Mouse (Mus musculus): ENCODE data around the gene Cx3cr1. TPM values are rescaled to one million over a fixed set of nuclear protein-coding genes. Genes with fewer than 3 reads are reported as not detected.

The Cx3cr1 gene
- 59.9 and 65.4 TPM in 2 replicates for polyA plus RNA-seq (2012; ENCODE audit: insufficient read depth, insufficient read length, missing spikeins)

DNA sequence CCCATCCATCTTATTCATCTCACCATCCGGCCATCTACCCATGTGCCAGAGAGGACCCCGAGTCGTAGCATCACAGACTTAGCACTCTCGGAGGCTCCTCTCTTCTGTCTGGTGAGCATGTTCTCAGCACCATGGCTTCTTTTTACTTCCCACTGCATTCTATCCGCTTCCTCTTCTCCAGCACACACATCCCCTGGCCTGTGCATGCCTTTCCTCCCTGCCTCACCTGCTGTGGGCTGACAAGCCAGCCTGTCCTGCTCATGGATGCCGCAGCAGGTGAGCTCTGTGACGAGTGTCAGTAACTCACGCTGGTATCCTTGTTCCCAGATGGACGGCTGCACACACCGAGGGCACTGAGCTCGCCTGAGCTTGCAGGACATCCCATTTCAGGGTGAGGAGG is at the start of gene Cx3cr1:
TSS of gene Cx3cr1 (minus strand) at position 101 of the 400 bp plus-strand sequence.
- Histone ChIP-seq H3K27ac (ENCODE audit: insufficient read depth, low read depth, low read length) (peak within 1 kb of the TSS; percentile 30; the same call in 1 of the 2 replicates), H3K4me1 (ENCODE audit: control insufficient read depth, insufficient read depth, low read length) (peaks cover 37% of the 10 kb centered on the region), H3K4me3 (ENCODE audit: insufficient read depth, low read length) (no peak within 1 kb of the TSS)
- TF ChIP-seq POLR2A (IDR thresholded peaks at IDR 0.05; ENCODE audit: borderline replicate concordance, low read depth, low read length) (no peak), CTCF (IDR thresholded peaks at IDR 0.05; ENCODE audit: low read depth, low read length) (no peak)

DNA sequence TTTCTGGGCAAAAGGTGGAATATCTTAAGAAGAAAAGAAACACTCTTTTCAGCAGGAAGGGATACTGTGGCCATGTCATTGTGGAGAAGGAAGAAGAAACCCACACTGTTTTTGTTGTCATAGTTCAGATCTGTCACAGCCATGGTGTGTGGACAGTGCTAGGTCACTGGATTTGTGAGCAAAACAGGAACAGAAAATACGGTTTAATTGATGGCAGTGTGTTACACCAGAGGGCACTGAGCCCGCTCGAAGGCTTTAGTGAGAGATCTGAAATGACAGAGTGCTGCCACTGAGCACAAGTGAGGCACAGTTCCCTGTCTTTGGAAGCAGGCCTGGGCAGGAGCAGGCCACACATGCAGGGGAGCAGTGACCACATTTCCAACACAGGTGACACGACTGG is 48.5 kb upstream of the Cx3cr1 start:
- Histone ChIP-seq H3K27ac (ENCODE audit: insufficient read depth, low read depth, low read length) (peak overlapping the region; percentile 72), H3K4me3 (ENCODE audit: insufficient read depth, low read length) (no peak overlapping the region)

DNA sequence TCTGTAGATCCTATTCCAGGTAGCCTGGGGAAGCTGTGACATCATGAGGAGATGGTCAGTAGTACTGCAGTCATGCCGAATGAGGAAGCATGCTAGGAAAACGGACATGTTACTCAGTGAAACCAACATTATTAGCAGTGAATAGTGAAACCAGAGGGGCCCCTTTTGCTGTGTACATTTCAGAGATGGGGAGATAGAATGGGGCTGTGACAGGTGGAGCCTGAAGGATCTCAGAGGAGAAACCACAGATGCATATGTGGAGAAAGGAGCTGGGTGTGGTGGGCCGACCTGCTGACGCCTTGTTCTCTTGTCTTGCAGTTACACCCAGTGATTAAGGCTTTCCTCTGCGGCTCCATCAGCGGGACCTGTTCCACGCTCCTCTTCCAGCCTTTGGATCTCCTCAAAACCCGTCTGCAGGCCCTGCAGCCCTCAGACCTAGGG is 46.5 kb upstream of the Cx3cr1 start:
- peaks cover 37% of the 10 kb centered on the region for H3K4me1 ChIP-seq (ENCODE audit: control insufficient read depth, insufficient read depth, low read length)
- peak overlapping the region; percentile 70 for H3K27ac ChIP-seq (ENCODE audit: insufficient read depth, low read depth, low read length)
- no peak overlapping the region for H3K4me3 ChIP-seq (ENCODE audit: insufficient read depth, low read length)
- TF ChIP-seq CTCF (IDR thresholded peaks at IDR 0.05; ENCODE audit: low read depth, low read length): no peak
- TF ChIP-seq POLR2A (IDR thresholded peaks at IDR 0.05; ENCODE audit: borderline replicate concordance, low read depth, low read length): no peak

More for the DNA sequence above, 48.5 kb upstream of the Cx3cr1 start:
- no peak for TF ChIP-seq CTCF (IDR thresholded peaks at IDR 0.05; ENCODE audit: low read depth, low read length)
- TF ChIP-seq POLR2A (IDR thresholded peaks at IDR 0.05; ENCODE audit: borderline replicate concordance, low read depth, low read length): no peak
- H3K4me1 ChIP-seq (ENCODE audit: control insufficient read depth, insufficient read depth, low read length): peaks cover 36% of the 10 kb centered on the region

DNA sequence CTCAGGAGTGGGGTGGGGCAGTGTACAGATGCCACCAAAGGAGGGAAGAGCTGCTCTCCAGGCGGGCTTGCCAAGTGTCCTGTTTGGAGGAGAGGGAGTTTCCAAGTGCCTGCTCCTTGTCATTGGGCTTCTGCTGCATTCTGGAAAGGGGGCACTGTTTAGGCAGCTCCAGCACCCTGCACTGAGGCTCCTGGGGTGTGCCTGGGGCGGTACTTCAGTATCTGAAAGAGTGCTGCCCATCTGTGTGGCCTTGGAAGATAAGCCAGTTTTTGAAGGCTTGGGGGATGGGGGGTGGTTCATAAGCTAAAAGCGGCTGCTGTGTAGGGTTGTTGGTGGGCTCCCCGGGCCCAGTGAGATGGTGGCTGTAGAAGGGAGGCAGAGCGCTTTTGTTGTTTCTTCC is 45.9 kb upstream of the Cx3cr1 start:
- TF ChIP-seq POLR2A (IDR thresholded peaks at IDR 0.05; ENCODE audit: borderline replicate concordance, low read depth, low read length): no peak
- TF ChIP-seq CTCF (IDR thresholded peaks at IDR 0.05; ENCODE audit: low read depth, low read length): no peak
- peaks cover 41% of the 10 kb centered on the region for H3K4me1 ChIP-seq (ENCODE audit: control insufficient read depth, insufficient read depth, low read length)
- H3K4me3 ChIP-seq (ENCODE audit: insufficient read depth, low read length): no peak overlapping the region
- no peak overlapping the region for H3K27ac ChIP-seq (ENCODE audit: insufficient read depth, low read depth, low read length)

DNA sequence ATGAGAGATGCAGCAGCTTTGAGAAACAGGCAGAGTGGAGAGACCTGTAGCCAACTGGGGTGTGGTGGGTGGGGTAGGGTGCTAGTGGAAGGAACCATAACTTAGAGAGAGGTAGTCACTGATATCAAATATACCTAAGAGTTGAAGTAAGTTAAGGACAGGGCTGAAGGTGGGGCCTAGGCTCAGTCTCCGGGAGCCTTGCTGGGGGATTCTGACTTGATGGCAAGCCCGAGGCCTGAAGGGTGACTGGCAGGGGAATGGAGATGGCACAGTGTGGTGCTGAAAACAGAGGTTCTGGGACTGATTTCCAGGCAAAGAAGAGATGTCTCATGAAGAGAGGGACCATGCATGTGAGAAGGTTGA is 45.1 kb upstream of the Cx3cr1 start:
- TF ChIP-seq CTCF (IDR thresholded peaks at IDR 0.05; ENCODE audit: low read depth, low read length) (no peak), POLR2A (IDR thresholded peaks at IDR 0.05; ENCODE audit: borderline replicate concordance, low read depth, low read length) (no peak)
- Histone ChIP-seq H3K4me1 (ENCODE audit: control insufficient read depth, insufficient read depth, low read length) (peaks cover 41% of the 10 kb centered on the region), H3K27ac (ENCODE audit: insufficient read depth, low read depth, low read length) (no peak overlapping the region), H3K4me3 (ENCODE audit: insufficient read depth, low read length) (no peak overlapping the region)

DNA sequence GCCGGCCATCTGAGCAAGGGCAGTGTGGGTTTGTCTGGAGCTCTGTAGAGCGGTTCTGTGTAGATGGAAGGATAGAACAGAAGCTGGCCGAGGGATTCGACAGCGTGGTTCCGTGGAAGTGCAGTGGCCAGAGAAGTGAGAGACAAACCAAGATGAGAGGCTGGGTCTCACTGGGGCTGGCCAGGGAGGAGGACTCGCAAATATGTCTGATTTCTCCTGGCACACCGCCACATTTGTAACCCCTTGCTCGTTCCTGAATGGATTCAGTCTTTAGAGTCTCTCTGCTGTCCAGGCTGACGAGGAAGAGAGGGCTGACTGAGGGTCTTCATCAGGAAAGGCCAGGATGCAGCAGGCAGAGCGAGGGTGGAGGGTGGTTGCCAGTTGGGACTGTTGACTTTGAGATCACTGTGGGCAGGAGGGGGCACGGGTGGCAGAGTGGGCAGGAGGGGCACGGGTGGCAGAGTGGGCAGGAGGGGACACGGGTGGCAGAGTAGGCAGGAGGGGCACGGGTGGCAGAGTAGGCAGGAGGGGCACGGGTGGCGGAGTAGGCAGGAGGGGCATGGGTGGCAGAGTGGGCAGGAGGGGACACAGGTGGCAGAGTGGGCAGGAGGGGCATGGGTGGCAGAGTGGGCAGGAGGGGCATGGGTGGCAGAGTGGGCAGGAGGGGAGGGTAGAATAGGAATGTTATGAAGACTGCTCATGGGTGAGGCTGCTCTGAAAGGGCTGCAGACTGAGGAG is 44.5 kb upstream of the Cx3cr1 start:
- TF ChIP-seq CTCF (IDR thresholded peaks at IDR 0.05; ENCODE audit: low read depth, low read length): no peak
- no peak for TF ChIP-seq POLR2A (IDR thresholded peaks at IDR 0.05; ENCODE audit: borderline replicate concordance, low read depth, low read length)
- H3K4me1 ChIP-seq (ENCODE audit: control insufficient read depth, insufficient read depth, low read length): peaks cover 39% of the 10 kb centered on the region
- H3K27ac ChIP-seq (ENCODE audit: insufficient read depth, low read depth, low read length): no peak overlapping the region
- H3K4me3 ChIP-seq (ENCODE audit: insufficient read depth, low read length): no peak overlapping the region

DNA sequence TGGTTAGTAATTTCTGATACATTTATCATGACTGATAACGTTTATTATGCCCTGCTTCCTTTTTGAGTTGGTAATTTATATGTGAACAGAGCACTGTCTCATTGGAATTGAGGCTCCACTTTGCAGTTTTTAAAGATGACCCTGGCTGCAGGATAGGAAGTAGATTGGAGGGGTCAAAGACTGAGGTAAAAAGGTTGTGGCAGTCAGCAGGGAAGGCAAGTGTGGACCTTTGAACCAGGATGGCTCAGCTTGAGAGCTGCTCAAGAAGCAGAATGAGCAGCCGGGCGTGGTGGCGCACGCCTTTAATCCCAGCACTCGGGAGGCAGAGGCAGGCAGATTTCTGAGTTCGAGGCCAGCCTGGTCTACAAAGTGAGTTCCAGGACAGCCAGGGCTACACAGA is 43.8 kb upstream of the Cx3cr1 start:
- Histone ChIP-seq H3K4me1 (ENCODE audit: control insufficient read depth, insufficient read depth, low read length) (peaks cover 34% of the 10 kb centered on the region), H3K4me3 (ENCODE audit: insufficient read depth, low read length) (no peak overlapping the region), H3K27ac (ENCODE audit: insufficient read depth, low read depth, low read length) (no peak overlapping the region)
- TF ChIP-seq CTCF (IDR thresholded peaks at IDR 0.05; ENCODE audit: low read depth, low read length) (no peak), POLR2A (IDR thresholded peaks at IDR 0.05; ENCODE audit: borderline replicate concordance, low read depth, low read length) (no peak)

DNA sequence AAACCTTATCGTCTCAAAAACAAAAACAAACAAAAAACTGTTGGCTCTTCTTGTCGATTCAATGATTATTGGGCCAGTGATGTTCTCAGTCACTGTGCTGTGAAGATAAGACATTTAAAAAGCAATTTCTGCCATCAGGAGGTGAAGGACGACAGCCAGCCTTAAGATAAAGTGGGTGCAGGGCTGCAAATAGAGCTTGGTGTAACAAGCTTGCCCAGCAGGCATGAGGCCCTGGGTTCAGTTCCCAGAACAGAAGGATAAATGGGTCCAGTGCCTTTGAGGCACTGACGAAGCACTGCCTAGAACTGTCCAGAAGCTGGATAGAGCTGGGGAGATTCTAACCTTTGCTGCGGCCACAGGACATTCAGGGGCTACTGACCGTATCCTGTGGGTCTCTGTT is 42.8 kb upstream of the Cx3cr1 start:
- peaks cover 25% of the 10 kb centered on the region for H3K4me1 ChIP-seq (ENCODE audit: control insufficient read depth, insufficient read depth, low read length)
- H3K27ac ChIP-seq (ENCODE audit: insufficient read depth, low read depth, low read length): no peak overlapping the region
- no peak overlapping the region for H3K4me3 ChIP-seq (ENCODE audit: insufficient read depth, low read length)
- TF ChIP-seq POLR2A (IDR thresholded peaks at IDR 0.05; ENCODE audit: borderline replicate concordance, low read depth, low read length) (no peak), CTCF (IDR thresholded peaks at IDR 0.05; ENCODE audit: low read depth, low read length) (no peak)

DNA sequence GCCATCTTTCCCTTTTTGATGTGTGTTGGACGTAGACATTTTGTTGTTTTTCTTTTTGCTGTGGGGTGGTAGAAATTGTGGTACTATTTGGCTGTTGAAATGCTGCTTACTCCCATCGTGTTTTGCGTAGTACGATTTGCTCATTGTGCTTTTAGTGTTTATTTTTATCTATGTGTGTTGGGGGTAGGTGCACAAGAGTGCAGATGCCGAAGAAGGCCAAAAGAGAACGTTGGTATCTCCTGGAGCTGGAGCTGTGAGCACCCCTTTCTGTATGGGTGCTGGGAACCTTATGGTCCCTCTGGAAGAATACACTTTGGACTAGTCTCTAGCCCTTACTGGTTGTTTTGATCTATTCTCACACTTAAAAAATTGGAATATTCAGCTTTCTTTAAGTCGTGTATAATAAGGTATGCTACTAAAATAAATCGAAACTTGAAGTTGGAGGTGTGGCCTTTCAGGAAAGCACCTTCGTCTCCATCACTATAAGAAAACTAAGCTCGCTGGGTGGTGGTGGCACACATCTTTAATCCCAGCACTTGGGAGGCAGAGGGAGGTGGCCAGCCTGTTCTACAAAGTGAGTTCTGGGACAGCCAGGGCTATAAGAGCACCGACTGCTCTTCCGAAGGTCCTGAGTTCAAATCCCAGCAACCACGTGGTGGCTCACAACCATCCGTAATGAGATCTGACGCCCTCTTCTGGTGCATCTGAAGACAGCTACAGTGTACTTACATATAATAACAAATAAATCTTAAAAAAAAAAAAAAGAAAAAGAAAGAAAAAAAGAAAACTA is 41.7 kb upstream of the Cx3cr1 start:
- TF ChIP-seq POLR2A (IDR thresholded peaks at IDR 0.05; ENCODE audit: borderline replicate concordance, low read depth, low read length) (no peak), CTCF (IDR thresholded peaks at IDR 0.05; ENCODE audit: low read depth, low read length) (no peak)
- Histone ChIP-seq H3K4me1 (ENCODE audit: control insufficient read depth, insufficient read depth, low read length) (peaks cover 14% of the 10 kb centered on the region), H3K4me3 (ENCODE audit: insufficient read depth, low read length) (peak overlapping the region; percentile 100), H3K27ac (ENCODE audit: insufficient read depth, low read depth, low read length) (peak overlapping the region; percentile 15; the same call in 1 of the 2 replicates)

All from bone marrow macrophage, adult 2 months (primary cell).